Mouse (Mus musculus) small intestine, adult 2 months (tissue): ENCODE data around the gene Atf5. TPM values are rescaled to one million over a fixed set of nuclear protein-coding genes. Genes with fewer than 3 reads are reported as not detected.
A peak's percentile ranks its signal among the peaks of the same experiment; 100 is the strongest.

Experiments
- H3K27ac ChIP-seq: fragments of 200-500 bp; 2 replicates; pipeline ENCODE4 v1.5.1; 2012; ENCODE audit warnings: low read depth, low read length, control low read depth, inconsistent platforms; ENCODE audit not compliant: insufficient read depth
- H3K27me3 ChIP-seq: fragments of 200-500 bp; 2 replicates; pipeline ENCODE4 v1.6.1; 2012; ENCODE audit warnings: mild to moderate bottlenecking, moderate library complexity, low read length, inconsistent platforms; ENCODE audit not compliant: control insufficient read depth, insufficient read depth
- H3K36me3 ChIP-seq: fragments of 200-500 bp; 2 replicates; pipeline ENCODE4 v1.6.1; 2012; ENCODE audit warnings: mild to moderate bottlenecking, low read length, control low read depth, inconsistent platforms; ENCODE audit not compliant: control insufficient read depth, insufficient read depth
- H3K4me1 ChIP-seq: fragments of 200-500 bp; 2 replicates; pipeline ENCODE4 v1.6.1; 2012; ENCODE audit warnings: low read length, inconsistent platforms, mixed read lengths; ENCODE audit not compliant: control insufficient read depth, insufficient read depth, insufficient read length
- H3K4me3 ChIP-seq: fragments of 200-500 bp; 2 replicates; pipeline ENCODE4 v1.5.1; 2012; ENCODE audit warnings: low read depth, mild to moderate bottlenecking, control low read depth, inconsistent platforms, low read length, moderate library complexity
- CTCF ChIP-seq: fragments of 200-500 bp; IDR thresholded peaks from 2 replicates; pipeline ENCODE4 v1.5.1; 2012; ENCODE audit warnings: low read depth, mild to moderate bottlenecking, control low read depth, inconsistent platforms, low read length, moderate library complexity, mixed read lengths; ENCODE audit not compliant: insufficient replicate concordance, insufficient read length; ENCODE audit errors: extremely low read depth
- POLR2A ChIP-seq: fragments of 200-500 bp; IDR thresholded peaks from 2 replicates; pipeline ENCODE4 v1.6.1; 2012; ENCODE audit warnings: low read depth, mild to moderate bottlenecking, control low read depth, inconsistent platforms, low read length, moderate library complexity
- WGBS: fragments of 180-500 bp; shearing (Covaris S2); methylation state at CpG from one replicate; pipeline ENCODE4 v1.1.7; 2018; 5-methylcytosine and 5-hydroxymethylcytosine counted together
- polyA plus RNA-seq: library from polyadenylated mRNA; depleted of rRNA; stranded (reverse); fragments of >200 nt; gene quantifications from 2 replicates; pipeline ENCODE4 v1.2.3, GENCODE M21; 2012; rRNA removed

Atf5 gene
- 83.9 and 102 TPM in 2 replicates for polyA plus RNA-seq

- Histone ChIP-seq H3K4me3 (peak within 1 kb of the TSS; percentile 89), H3K36me3 (no peaks in the 10 kb centered on the region), H3K4me1 (peaks cover 16% of the 10 kb centered on the region), H3K27me3 (no peaks in the 10 kb centered on the region), H3K27ac (peak within 1 kb of the TSS; percentile 75)
- TF ChIP-seq POLR2A (no peak), CTCF (no peak)
- 0% methylated on average over 55 of the region's 57 CpGs for WGBS
Observed at GRCm38 (mm10) chr7:44816470-44817021, at the start of gene Atf5. TSS of gene Atf5 (minus strand) at chr7:44816658.

- 79% methylated on average over 24 of the region's 24 CpGs for WGBS
- Histone ChIP-seq H3K27me3 (no peaks in the 10 kb centered on the region), H3K4me3 (no peak overlapping the region), H3K27ac (no peak overlapping the region), H3K4me1 (peaks cover 16% of the 10 kb centered on the region), H3K36me3 (peaks cover 30% of the 10 kb centered on the region)
- TF ChIP-seq CTCF (no peak), POLR2A (no peak)
Observed at GRCm38 (mm10) chr7:44864595-44865542, 48.4 kb upstream of the Atf5 start.

DNA sequence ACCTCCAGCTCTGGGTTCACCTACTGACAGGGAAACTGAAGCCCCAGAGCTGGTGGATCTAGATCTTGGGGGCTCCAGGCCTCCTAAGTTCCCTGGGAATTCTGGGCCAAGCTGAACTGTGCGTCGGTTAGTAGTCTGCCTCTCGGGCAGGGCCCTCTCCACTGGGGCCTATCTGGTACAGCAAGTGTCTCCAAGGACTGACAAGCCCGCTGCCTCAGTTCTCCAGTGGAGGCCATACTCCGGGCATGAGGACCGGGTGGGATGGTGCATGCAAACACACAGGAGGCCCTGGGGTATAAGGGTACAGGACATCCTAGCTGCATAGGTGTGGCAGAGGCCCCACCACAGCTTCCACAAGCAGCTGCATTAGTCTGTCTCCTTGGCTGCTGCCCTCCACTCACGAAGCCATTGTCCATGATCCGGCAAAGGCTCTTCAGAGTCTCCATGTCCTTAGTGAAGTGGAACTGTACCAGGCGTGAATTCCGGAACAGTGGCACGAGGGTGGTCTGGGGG, 47.6 kb upstream of the Atf5 start:
- no peak overlapping the region for H3K4me3 ChIP-seq
- 91% methylated on average over 11 of the region's 11 CpGs for WGBS
- no peaks in the 10 kb centered on the region for H3K27me3 ChIP-seq
- H3K27ac ChIP-seq: no peak overlapping the region
- peaks cover 16% of the 10 kb centered on the region for H3K4me1 ChIP-seq
- H3K36me3 ChIP-seq: peaks cover 30% of the 10 kb centered on the region
- no peak for TF ChIP-seq CTCF
- no peak for TF ChIP-seq POLR2A

GRCm38 (mm10) chr7:44863210-44863609, 46.8 kb upstream of the Atf5 start:
- peaks cover 16% of the 10 kb centered on the region for H3K4me1 ChIP-seq
- no peak overlapping the region for H3K4me3 ChIP-seq
- peaks cover 30% of the 10 kb centered on the region for H3K36me3 ChIP-seq
- H3K27ac ChIP-seq: no peak overlapping the region
- TF ChIP-seq CTCF (no peak), POLR2A (no peak)
- no peaks in the 10 kb centered on the region for H3K27me3 ChIP-seq
- 91% methylated on average over 14 of the region's 14 CpGs for WGBS

GRCm38 (mm10) chr7:44862434-44862833, 46.0 kb upstream of the Atf5 start:
- Histone ChIP-seq H3K27ac (no peak overlapping the region), H3K4me3 (no peak overlapping the region), H3K4me1 (peaks cover 16% of the 10 kb centered on the region), H3K36me3 (peaks cover 30% of the 10 kb centered on the region), H3K27me3 (no peaks in the 10 kb centered on the region)
- 77% methylated on average over 8 of the region's 8 CpGs for WGBS
- TF ChIP-seq POLR2A: no peak
- no peak for TF ChIP-seq CTCF

DNA sequence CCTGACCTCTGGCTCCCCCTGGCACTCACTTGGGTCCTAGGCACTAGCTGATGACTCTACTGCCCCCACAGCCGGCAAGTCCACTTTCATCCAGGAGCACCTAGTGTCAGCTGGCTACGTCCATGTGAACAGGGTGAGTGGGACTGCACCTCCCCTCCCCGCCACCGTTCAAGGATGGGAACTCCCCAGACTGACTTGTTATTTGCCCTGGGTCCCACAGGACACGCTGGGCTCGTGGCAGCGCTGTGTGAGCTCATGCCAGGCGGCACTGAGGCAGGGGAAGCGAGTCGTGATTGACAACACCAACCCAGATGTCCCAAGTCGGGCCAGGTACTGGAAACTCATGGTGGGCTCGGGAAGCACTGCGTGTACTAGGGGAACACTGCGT, 45.0 kb upstream of the Atf5 start:
- Histone ChIP-seq H3K27ac (no peak overlapping the region), H3K4me3 (no peak overlapping the region), H3K36me3 (peaks cover 30% of the 10 kb centered on the region), H3K4me1 (peaks cover 11% of the 10 kb centered on the region), H3K27me3 (no peaks in the 10 kb centered on the region)
- TF ChIP-seq POLR2A: no peak
- no peak for TF ChIP-seq CTCF
- 85% methylated on average over 14 of the region's 14 CpGs for WGBS

DNA sequence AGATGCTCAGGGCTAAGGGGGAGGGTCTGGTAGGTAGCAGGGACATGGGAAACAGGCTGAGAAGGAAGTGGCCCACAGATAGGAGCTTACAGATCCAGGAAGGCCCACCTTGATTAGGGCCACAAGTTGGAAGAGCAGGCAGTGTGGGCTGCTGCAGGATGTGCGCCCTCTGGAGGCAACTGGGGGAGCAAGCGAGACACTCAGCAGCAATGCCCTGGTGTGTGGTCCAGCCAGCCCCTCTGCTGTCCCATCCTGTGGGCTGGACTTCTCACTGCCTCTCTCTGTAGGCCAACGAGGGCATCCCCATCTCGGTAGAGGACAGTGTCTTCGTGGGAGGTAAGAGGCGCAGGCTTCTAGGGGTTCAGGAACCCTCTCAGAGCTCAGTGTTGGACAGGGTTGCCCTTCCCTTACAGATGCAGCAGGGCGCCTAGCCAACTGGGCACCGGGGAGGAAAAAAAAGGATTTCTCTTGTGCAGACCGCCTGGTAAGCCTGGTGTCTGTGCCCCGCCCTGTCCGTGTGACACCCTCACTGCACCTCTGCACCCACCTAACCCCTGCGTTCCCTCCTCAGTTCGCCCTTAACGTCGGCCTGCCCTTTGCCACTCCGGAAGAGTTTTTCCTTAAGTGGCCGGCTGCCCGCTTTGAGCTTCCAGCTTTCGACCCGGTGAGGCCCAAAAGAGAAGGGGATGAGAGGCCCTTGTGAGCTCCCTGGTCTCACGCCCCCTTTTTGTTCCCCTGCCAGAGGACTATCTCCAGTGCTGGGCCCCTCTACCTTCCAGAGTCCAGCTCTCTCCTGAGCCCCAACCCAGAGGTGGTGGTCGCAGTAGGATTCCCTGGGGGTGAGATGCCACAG, 44.3 kb upstream of the Atf5 start:
- TF ChIP-seq CTCF: peak; percentile 83
- no peak for TF ChIP-seq POLR2A
- Histone ChIP-seq H3K36me3 (peaks cover 30% of the 10 kb centered on the region), H3K4me3 (no peak overlapping the region), H3K27ac (no peak overlapping the region), H3K4me1 (peaks cover 8% of the 10 kb centered on the region), H3K27me3 (no peaks in the 10 kb centered on the region)
- WGBS: 60% methylated on average over 22 of the region's 22 CpGs
